In genomic region chr1:4669732-4670131, GRCm38 (mm10) we compare ENCODE assay signal across 20 mouse cellular contexts.
DNase-seq lines count a peak whose midpoint lies in the region; ATAC-seq and TF ChIP-seq lines count a peak whose summit lies in the region.
"Had no signal": no experiment of that assay in that cellular context is flagged by ENCODE, and none has a peak within 500 bp of the region (broad histone marks: within the 10 kb centered on the region; RNA-seq: fewer than 3 reads in every experiment).

No protein-coding gene starts in this region.

- H3K9ac ChIP-seq in lung, postnatal 0 days (replicated peaks; ENCODE audit: low read depth), result no peak overlapping the region
- H3K9ac ChIP-seq: embryonic facial prominence, embryonic 15.5 days; heart, embryonic 12.5 days; hindbrain, embryonic 15.5 days; liver, embryonic 13.5 days; midbrain, embryonic 13.5 days had no signal

- H3K27ac ChIP-seq in kidney, adult 2 months (ENCODE audit: insufficient read depth, low read depth, low read length), result no peak overlapping the region
- no peak overlapping the region for H3K27ac ChIP-seq in lung, postnatal 0 days (ENCODE audit: low read length)
- H3K27ac ChIP-seq: embryonic facial prominence, embryonic 15.5 days; forebrain, embryonic 10.5 days; hindbrain, embryonic 15.5 days; liver, embryonic 13.5 days; midbrain, embryonic 13.5 days had no signal

- no peak for ATAC-seq in lung, postnatal 0 days
- ATAC-seq: midbrain, embryonic 13.5 days had no signal

- H3K4me3 ChIP-seq in kidney, adult 2 months (ENCODE audit: insufficient read depth, low read depth, low read length), result no peak overlapping the region
- H3K4me3 ChIP-seq in lung, postnatal 0 days (ENCODE audit: low read depth, low read length), result no peak overlapping the region
- H3K4me3 ChIP-seq: embryonic facial prominence, embryonic 15.5 days; forebrain, embryonic 10.5 days; heart, embryonic 12.5 days; hindbrain, embryonic 15.5 days; liver, embryonic 13.5 days; midbrain, embryonic 13.5 days had no signal

- H3K27me3 ChIP-seq in kidney, adult 2 months (replicated peaks; ENCODE audit: control insufficient read depth, insufficient read depth, low read length), result no peaks in the 10 kb centered on the region
- H3K27me3 ChIP-seq in lung, postnatal 0 days (replicated peaks; ENCODE audit: insufficient read depth, low read length), result no peaks in the 10 kb centered on the region
- H3K27me3 ChIP-seq: embryonic facial prominence, embryonic 15.5 days; heart, embryonic 12.5 days; hindbrain, embryonic 15.5 days; liver, embryonic 13.5 days; midbrain, embryonic 13.5 days had no signal

- peak; percentile 12 to 36 for DNase-seq in adrenal gland, adult (ENCODE audit: inconsistent age in 2 of 2, low spot score in 1 of 2)
- DNase-seq in adrenal gland, adult 18-20 months (ENCODE audit: low spot score in 2 of 2), result no peak
- peak; percentile 33 for DNase-seq in kidney, adult 2 months
- DNase-seq in kidney, adult 18-20 months, result no peak
- no peak for DNase-seq in lung, postnatal 0 days (ENCODE audit: low spot score)
- DNase-seq in lung, postnatal 25 days (ENCODE audit: low spot score), result no peak
- peak; percentile 22 for DNase-seq in adrenal gland, postnatal 25 days
- no peak for DNase-seq in frontal cortex, postnatal 10 days (ENCODE audit: low spot score in 2 of 2)
- DNase-seq: cerebellum, postnatal 14 days; embryo, embryonic 11 days; gastrocnemius, postnatal 25 days; layer of hippocampus, postnatal 36 days; left cerebral cortex, postnatal 4 days; liver, embryonic 13.5 days; thymus, postnatal 4 days had no signal

- 38% methylated on average over 1 of the region's 1 CpGs for WGBS in kidney, adult 2 months
- 48% methylated on average over 1 of the region's 1 CpGs for WGBS in lung, postnatal 0 days

- H3K36me3 ChIP-seq in kidney, adult 2 months (ENCODE audit: control insufficient read depth, insufficient read depth, low read length), result no peaks in the 10 kb centered on the region
- no peaks in the 10 kb centered on the region for H3K36me3 ChIP-seq in lung, postnatal 0 days (ENCODE audit: insufficient read depth, low read length)
- H3K36me3 ChIP-seq: embryonic facial prominence, embryonic 15.5 days; forebrain, embryonic 10.5 days; heart, embryonic 12.5 days; hindbrain, embryonic 15.5 days; liver, embryonic 13.5 days; midbrain, embryonic 13.5 days had no signal

- no peak overlapping the region for H3K4me2 ChIP-seq in lung, postnatal 0 days (replicated peaks; ENCODE audit: low read depth, low read length)
- H3K4me2 ChIP-seq: embryonic facial prominence, embryonic 15.5 days; heart, embryonic 12.5 days; hindbrain, embryonic 15.5 days; liver, embryonic 13.5 days; midbrain, embryonic 13.5 days had no signal

- TF ChIP-seq CTCF in kidney, adult 2 months (conservative IDR thresholded peaks at IDR 0.05; ENCODE audit: insufficient read depth, insufficient read length, low read depth, low read length), result 0 out of 2 replicates have a peak, but pooled peaks have one; percentile 27
- peak; percentile 46 for TF ChIP-seq CTCF in lung, postnatal 0 days (IDR thresholded peaks at IDR 0.05)

- peaks cover 6% of the 10 kb centered on the region; the same call in 1 of the 2 replicates for H3K4me1 ChIP-seq in kidney, adult 2 months (ENCODE audit: control insufficient read depth, insufficient read depth, low read length)
- no peaks in the 10 kb centered on the region for H3K4me1 ChIP-seq in lung, postnatal 0 days (ENCODE audit: insufficient read depth, low read depth, low read length)
- H3K4me1 ChIP-seq: embryonic facial prominence, embryonic 15.5 days; forebrain, embryonic 10.5 days; hindbrain, embryonic 15.5 days; liver, embryonic 13.5 days; midbrain, embryonic 13.5 days had no signal

- H3K9me3 ChIP-seq in lung, postnatal 0 days (ENCODE audit: low read length), result no peaks in the 10 kb centered on the region
- H3K9me3 ChIP-seq: embryonic facial prominence, embryonic 15.5 days; forebrain, embryonic 10.5 days; heart, embryonic 12.5 days; hindbrain, embryonic 15.5 days; liver, embryonic 13.5 days; midbrain, embryonic 13.5 days had no signal

- no peak for TF ChIP-seq POLR2A in kidney, adult 2 months (IDR thresholded peaks at IDR 0.05; ENCODE audit: low read depth, low read length)

- no peak for TF ChIP-seq EP300 in lung, postnatal 0 days (IDR thresholded peaks at IDR 0.05)

Comparison
In these comparisons a context has a peak if more than half of its experiments do, and no peak if none do; other contexts are left out.
1. DNase-seq: peak in adrenal gland, adult (2 of 2), kidney, adult 2 months (single experiment) and adrenal gland, postnatal 25 days (single experiment); none in adrenal gland, adult 18-20 months (0 of 2), kidney, adult 18-20 months (single experiment), lung, postnatal 0 days (single experiment), lung, postnatal 25 days (single experiment) and frontal cortex, postnatal 10 days (0 of 2).